In the genomic region with DNA sequence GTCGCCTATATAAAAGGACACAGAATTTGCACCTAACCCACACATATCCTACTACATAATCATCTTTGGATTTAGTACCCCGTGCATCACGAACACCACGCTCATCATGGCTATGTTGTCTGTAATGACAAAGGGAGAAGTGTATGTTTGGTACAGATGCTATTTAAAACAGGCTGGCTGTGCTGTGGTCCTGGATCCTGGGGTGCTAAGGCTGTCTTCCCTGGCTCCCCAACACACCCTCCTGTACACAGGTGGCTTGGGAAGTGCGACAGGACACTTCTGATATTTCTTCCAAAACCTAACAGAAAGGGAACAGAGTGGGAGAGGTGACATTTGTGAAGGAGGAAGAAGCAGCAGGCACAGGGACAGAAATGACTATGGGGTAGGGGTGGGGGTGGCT, we compare ENCODE assay signal across 17 mouse cellular contexts. TPM values are rescaled to one million over a fixed set of nuclear protein-coding genes. Genes with fewer than 3 reads are reported as not detected.
DNase-seq lines count a peak whose midpoint lies in the region.
"Had no signal": no experiment of that assay in that cellular context is flagged by ENCODE, and none has a peak within 500 bp of the region (broad histone marks: within the 10 kb centered on the region; RNA-seq: fewer than 3 reads in every experiment).

No protein-coding gene starts in this region.

- peak; percentile 68 to 69 for DNase-seq in frontal cortex, adult 2 months (ENCODE audit: extremely low spot score in 1 of 2, low spot score in 1 of 2)
- DNase-seq in frontal cortex, postnatal 14 days (ENCODE audit: low spot score in 2 of 2), result no peak
- DNase-seq in right cerebral cortex, adult 18-20 months, result peak; percentile 84
- no peak for DNase-seq in right cerebral cortex, postnatal 10 days (ENCODE audit: low spot score in 2 of 2)
- DNase-seq in left cerebral cortex, adult 9 months (ENCODE audit: low spot score in 2 of 2), result peak; percentile 59 to 78
- DNase-seq in telencephalon, adult 2 months (ENCODE audit: low read depth, low spot score), result peak; percentile 92
- DNase-seq in adrenal gland, postnatal 36 days, result no peak
- no peak for DNase-seq in adrenal gland, adult 18-20 months (ENCODE audit: low spot score in 2 of 2)
- DNase-seq: cerebellum, postnatal 10 days; gastrocnemius, adult 2 months; heart, postnatal 36 days; kidney, adult 2 months; lung, adult 18-20 months; lung, postnatal 10 days; thymus, adult 2 months had no signal

RNA-seq across cellular contexts. Expression of gene Dkk3, which starts 35.2 kb away (rescaled TPM):
- 95.3 and 106 TPM in 2 replicates for polyA plus RNA-seq in frontal cortex, adult 2 months (2012; rRNA removed)
- 10 to 100 TPM; 15.9 to 18.9 TPM for total RNA-seq in adrenal gland, postnatal 36 days (2021)
- total RNA-seq in adrenal gland, adult 18-20 months (2021), result 10 to 100 TPM; 19.0 to 20.1 TPM
- total RNA-seq: megakaryocyte progenitor cell, adult 5-6 weeks; neutrophil, adult 5-6 weeks had no signal

Comparison
In these comparisons a context has a peak if more than half of its experiments do, and no peak if none do; other contexts are left out.
1. DNase-seq: peak in frontal cortex, adult 2 months (2 of 2), right cerebral cortex, adult 18-20 months (single experiment), left cerebral cortex, adult 9 months (2 of 2) and telencephalon, adult 2 months (single experiment); none in frontal cortex, postnatal 14 days (0 of 2), right cerebral cortex, postnatal 10 days (0 of 2), adrenal gland, postnatal 36 days (0 of 2) and adrenal gland, adult 18-20 months (0 of 2).